Mouse (Mus musculus) midbrain, postnatal 0 days (tissue): ENCODE results near the gene Eif2ak4. TPM values are rescaled to one million over a fixed set of nuclear protein-coding genes. Genes with fewer than 3 reads are reported as not detected.

ENCODE experiments used
- ATAC-seq: fragments of 200-750 bp; cut with Nextera tagmentation; 2 replicates; pipeline ENCODE4 v1.8.0; 2017; ENCODE audit warnings: moderate number of reproducible peaks, mild to moderate bottlenecking, moderate TSS enrichment, moderate library complexity; ENCODE audit not compliant: low FRiP score
- DNase-seq: peaks from one replicate; pipeline ENCODE4 v3.0.0-alpha.2; 2015; ENCODE audit warnings: low spot score
- H3K27ac ChIP-seq: fragments of 300-500 bp; sonication (generic); 2 replicates; pipeline ENCODE4 v1.5.1; 2014; ENCODE audit warnings: low read depth, mild to moderate bottlenecking, low read length, mixed read lengths
- H3K27me3 ChIP-seq: fragments of 300-500 bp; sonication (generic); 2 replicates; pipeline ENCODE4 v1.6.1; 2014; ENCODE audit warnings: low read length, control low read depth, mixed read lengths; ENCODE audit not compliant: insufficient read depth
- H3K36me3 ChIP-seq: fragments of 300-500 bp; sonication (generic); 2 replicates; pipeline ENCODE4 v1.6.1; 2014; ENCODE audit warnings: low read length, control low read depth, mixed read lengths; ENCODE audit not compliant: insufficient read depth
- H3K4me1 ChIP-seq: fragments of 300-500 bp; sonication (generic); 2 replicates; pipeline ENCODE4 v1.6.1; 2014; ENCODE audit warnings: mild to moderate bottlenecking, control low read depth, antibody characterized with exemption, low read length, mixed read lengths; ENCODE audit not compliant: insufficient read depth
- H3K4me2 ChIP-seq: fragments of 300-500 bp; sonication (generic); 2 replicates; pipeline ENCODE4 v1.6.1; 2014; ENCODE audit warnings: low read depth, mild to moderate bottlenecking, low read length, mixed read lengths; ENCODE audit not compliant: poor library complexity, severe bottlenecking
- H3K4me3 ChIP-seq: fragments of 300-500 bp; sonication (generic); 2 replicates; pipeline ENCODE4 v1.5.1; 2014; ENCODE audit warnings: low read depth, mild to moderate bottlenecking, low read length, moderate library complexity
- H3K9ac ChIP-seq: fragments of 300-500 bp; sonication (generic); replicated peaks from 2 replicates; pipeline ENCODE4 v1.6.1; 2014; ENCODE audit warnings: mild to moderate bottlenecking, low read length, moderate library complexity, mixed read lengths; ENCODE audit not compliant: poor library complexity, severe bottlenecking
- H3K9me3 ChIP-seq: fragments of 300-500 bp; sonication (generic); 2 replicates; pipeline ENCODE4 v1.6.1; 2016; ENCODE audit warnings: low read length, control low read depth
- CTCF ChIP-seq: IDR thresholded peaks from 2 replicates; pipeline ENCODE4 v1.5.1; 2016; ENCODE audit warnings: antibody characterized with exemption, mild to moderate bottlenecking
- WGBS: fragments of 180-500 bp; shearing (Covaris S2); extraction: QIAGEN DNeasy Blood & Tissue Kit; methylation state at CpG from one replicate; pipeline ENCODE4 v1.1.7; 2014; 5-methylcytosine and 5-hydroxymethylcytosine counted together
- polyA plus RNA-seq: library from polyadenylated mRNA; unstranded; fragments of >200 nt; fragmentation: Nextera tagmentation; extraction: Ambion mirVana; gene quantifications from 2 replicates; pipeline ENCODE4 v1.2.1, GENCODE M21; 2015
- total RNA-seq: library from RNA; depleted of rRNA; stranded (reverse); fragments of >200 nt; gene quantifications from 2 replicates; pipeline ENCODE4 v1.2.3, GENCODE M21; 2014; rRNA removed

Gene Eif2ak4
- total and polyA plus RNA-seq, 2 experiments from 2014 or later = 8.5 to 17.2 TPM

- DNase-seq = no peak
- no peak overlapping the region for H3K4me2 ChIP-seq
- no peak overlapping the region for H3K9ac ChIP-seq
- no peaks in the 10 kb centered on the region for H3K27me3 ChIP-seq
- no peaks in the 10 kb centered on the region for H3K36me3 ChIP-seq
- H3K9me3 ChIP-seq = no peaks in the 10 kb centered on the region
- WGBS = 42% methylated on average over 5 of the region's 5 CpGs
- no peak for ATAC-seq
- no peak for TF ChIP-seq CTCF
- no peak overlapping the region for H3K27ac ChIP-seq
- H3K4me1 ChIP-seq = no peaks in the 10 kb centered on the region
- no peak overlapping the region for H3K4me3 ChIP-seq
Observed at GRCm38 (mm10) chr2:118523163-118523730, 134.8 kb downstream of the Eif2ak4 start.

- DNase-seq (no peak), ATAC-seq (no peak)
- TF ChIP-seq CTCF = no peak
- Histone ChIP-seq H3K9me3 (no peaks in the 10 kb centered on the region), H3K4me1 (no peaks in the 10 kb centered on the region), H3K27me3 (no peaks in the 10 kb centered on the region), H3K4me2 (no peak overlapping the region), H3K9ac (no peak overlapping the region), H3K36me3 (no peaks in the 10 kb centered on the region), H3K27ac (no peak overlapping the region), H3K4me3 (no peak overlapping the region)
- WGBS = 86% methylated on average over 3 of the region's 3 CpGs
Observed at GRCm38 (mm10) chr2:118524811-118525210, 136.4 kb downstream of the Eif2ak4 start.

Other genes with a start within 250 kb of the Eif2ak4 start
- 1.2 and 1.3 TPM in 2 replicates for gene Fsip1, start 131.7 kb upstream of the Eif2ak4 start, total RNA-seq
- gene Fsip1, start 131.7 kb upstream of the Eif2ak4 start, polyA plus RNA-seq = 5.7 and 6.1 TPM in 2 replicates
- gene Gpr176, start 15.2 kb upstream of the Eif2ak4 start, total RNA-seq = 13.1 and 15.1 TPM in 2 replicates
- 9.0 and 9.3 TPM in 2 replicates for gene Gpr176, start 15.2 kb upstream of the Eif2ak4 start, polyA plus RNA-seq
- 161 and 181 TPM in 2 replicates for gene Srp14, start 91.1 kb downstream of the Eif2ak4 start, total RNA-seq
- 331 and 352 TPM in 2 replicates for gene Srp14, start 91.1 kb downstream of the Eif2ak4 start, polyA plus RNA-seq
- gene Bmf, start 161.1 kb downstream of the Eif2ak4 start, total RNA-seq = 6.8 and 9.8 TPM in 2 replicates
- 0.99 and 1.1 TPM in 2 replicates for gene Bmf, start 161.1 kb downstream of the Eif2ak4 start, polyA plus RNA-seq
- 7.4 and 8.9 TPM in 2 replicates for gene Bub1b, start 209.6 kb downstream of the Eif2ak4 start, total RNA-seq
- 3.0 and 4.2 TPM in 2 replicates for gene Bub1b, start 209.6 kb downstream of the Eif2ak4 start, polyA plus RNA-seq